Mouse (Mus musculus) layer of hippocampus, postnatal 10 days (tissue): ENCODE measurements around the gene Maml3. TPM values are rescaled to one million over a fixed set of nuclear protein-coding genes. Genes with fewer than 3 reads are reported as not detected.

Experiments used
- DNase-seq, 2 experiments: peaks; one replicate each; pipeline ENCODE4 v3.0.0; 2021; ENCODE audit warnings: low spot score in 2 of 2
- total RNA-seq, 2 experiments: library from RNA; stranded (reverse); gene quantifications; 2 replicates each; pipeline ENCODE4 v1.2.3; 2021

The Maml3 gene
- total RNA-seq, 2 experiments from 2014 or later, result 6.5 to 7.2 TPM

DNA sequence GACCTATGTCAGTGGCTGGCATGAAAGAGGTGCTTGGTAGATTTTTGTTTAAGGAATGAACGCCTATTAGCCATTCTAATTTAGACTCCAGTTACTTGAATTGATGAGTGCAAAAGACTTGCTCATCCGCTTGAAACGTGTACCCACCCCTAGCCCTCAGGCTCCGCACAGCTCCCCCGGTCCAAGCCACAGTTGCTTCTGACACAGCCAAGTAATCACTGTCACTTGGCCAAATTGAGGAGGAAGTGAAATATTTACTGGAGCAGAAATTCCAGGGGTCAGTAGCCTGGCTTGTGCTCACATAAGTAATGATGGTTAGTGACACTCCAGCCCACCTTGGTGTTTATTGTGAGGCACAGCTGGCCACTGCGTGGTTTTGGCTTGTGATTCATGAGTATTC, 308.0 kb downstream of the Maml3 start:
- DNase-seq, result no peak

DNA sequence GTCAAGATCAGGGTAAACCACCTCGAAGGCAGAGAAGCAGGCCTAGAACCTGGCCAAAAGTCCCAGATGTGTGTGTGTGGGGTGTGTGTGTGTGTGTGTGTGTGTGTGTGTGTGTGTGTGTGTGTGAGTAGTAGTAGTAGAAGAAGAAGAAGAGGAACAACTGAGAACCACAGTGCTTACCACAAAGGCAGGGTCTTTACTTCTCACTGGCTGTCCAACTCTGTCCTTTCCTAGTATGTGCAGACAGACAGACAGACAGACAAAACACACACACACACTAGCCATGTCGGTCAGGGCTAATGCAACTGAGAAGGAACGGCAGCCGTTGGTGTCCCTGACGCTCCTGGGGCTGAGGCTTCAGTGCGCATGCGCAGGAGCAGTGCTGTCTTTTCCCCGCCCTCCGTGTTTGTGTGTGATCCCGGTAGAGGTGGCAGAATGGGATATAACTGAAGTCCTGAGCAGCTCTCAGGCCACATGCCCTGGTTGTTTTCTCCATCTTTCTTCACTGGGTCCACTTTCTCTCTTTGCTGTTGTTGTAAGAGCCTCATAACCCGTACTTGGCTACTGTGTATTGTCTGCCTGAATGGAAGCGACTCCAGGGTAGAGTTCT, 308.6 kb downstream of the Maml3 start:
- peak; percentile 50 to 63 for DNase-seq

DNA sequence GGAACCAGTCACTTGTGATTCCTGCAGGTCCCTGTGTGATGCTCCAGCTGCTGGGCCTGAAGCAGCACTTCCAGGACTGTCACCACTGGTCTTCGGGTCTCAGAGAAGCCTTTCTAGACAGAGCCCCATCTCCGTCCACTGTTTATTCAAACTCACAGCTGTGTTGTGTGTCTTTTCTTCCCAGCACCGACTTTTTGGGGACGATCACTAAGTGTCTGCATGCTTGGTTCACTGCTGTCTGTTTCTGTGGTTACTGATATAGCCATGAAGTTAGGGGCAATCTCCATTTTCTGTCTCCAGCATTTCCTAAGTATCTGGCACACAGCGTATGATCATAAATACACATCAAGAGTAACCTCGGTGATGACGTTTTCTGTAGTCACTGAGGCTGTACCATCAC, 313.3 kb downstream of the Maml3 start:
- DNase-seq, result no peak

DNA sequence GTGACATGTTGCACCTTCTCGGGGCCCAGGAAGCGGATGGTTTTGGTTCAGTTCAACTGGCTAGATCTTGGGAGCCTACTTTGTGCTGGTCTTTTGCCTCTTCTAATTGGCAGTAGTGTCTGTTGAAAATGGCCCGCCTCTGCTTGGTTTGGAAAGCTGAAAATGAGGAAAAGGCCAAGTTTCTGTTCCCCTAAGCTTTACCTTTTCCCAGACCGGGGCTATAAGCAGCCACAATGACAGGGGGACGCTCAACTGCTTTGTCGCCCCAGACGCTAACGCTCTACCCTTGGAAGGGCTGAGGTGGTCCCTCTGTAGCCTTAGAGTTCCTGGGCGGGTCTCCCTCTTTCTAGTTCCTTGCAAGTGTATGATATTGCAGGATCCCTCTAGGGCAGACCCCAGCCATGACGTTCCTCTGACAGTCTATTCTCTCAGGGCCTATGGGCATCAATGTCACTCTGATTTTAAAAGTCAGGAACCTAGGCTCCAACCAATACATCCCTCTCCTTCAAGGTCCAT, 315.4 kb downstream of the Maml3 start:
- no peak for DNase-seq

GRCm38 (mm10) chr3:51788591-51789339, 316.1 kb downstream of the Maml3 start:
- peak; percentile 61 to 63 for DNase-seq

GRCm38 (mm10) chr3:51787945-51788344, 316.9 kb downstream of the Maml3 start:
- DNase-seq, result no peak

DNA sequence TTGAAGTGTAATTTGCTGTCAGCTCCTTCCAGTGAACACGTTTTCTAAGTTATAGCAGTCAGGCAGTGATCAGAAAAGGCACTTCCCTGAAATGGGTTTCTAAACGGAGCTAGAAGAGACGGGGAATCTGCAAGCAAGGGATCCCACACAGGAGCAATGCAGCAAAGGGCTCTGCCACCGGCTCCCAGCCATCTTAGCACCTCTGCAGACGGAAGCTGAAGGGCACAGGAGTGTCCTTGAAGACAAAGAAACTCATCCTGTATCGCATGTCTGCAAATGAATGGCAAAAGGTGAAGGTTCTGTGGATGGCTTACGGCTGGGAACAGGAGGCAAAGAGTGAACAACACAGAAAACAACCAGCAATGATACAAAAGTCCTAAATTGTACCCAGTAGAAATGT, 319.1 kb downstream of the Maml3 start:
- DNase-seq, result no peak

GRCm38 (mm10) chr3:51782191-51782590, 322.7 kb downstream of the Maml3 start:
- DNase-seq, result no peak

DNA sequence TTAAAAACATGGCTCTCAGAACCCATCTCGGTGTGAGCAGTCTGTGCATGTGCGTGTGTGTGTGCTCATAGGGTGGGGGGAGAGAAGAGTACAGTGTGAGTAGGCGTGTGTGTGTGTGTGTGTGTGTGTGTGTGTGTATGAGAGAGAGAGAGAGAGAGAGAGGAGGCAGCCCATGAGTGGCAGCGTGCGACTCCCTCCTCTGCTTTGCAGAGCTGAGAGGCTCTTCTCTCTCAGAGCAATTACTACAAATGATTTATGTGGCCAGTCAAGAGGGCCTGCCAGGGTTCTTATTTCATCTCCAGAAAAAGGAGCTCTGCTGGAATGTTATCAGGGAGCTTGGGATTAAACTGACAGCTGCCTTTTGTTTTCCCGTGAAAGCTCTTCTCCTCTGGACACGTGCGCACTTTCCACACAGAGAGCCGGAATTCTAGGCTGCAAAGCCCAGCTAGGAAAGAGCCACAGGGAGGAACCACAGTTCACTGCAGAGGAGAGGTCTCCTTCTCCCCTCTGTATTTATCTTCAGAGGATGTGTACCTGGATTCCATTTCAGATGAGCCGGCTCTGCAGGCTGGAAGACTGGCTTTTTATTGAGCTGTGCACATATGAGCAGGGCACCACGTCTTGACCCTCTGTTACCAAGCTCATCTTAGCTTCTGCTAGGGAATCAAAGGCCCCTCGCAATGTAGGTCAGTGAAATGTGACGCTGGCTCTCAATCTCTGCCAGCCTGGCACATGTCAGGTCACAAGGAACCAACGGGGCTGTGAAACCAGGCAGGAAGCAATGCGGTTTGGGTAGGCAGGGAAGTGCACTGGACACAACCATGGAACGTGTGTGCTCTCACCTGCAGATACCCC, 325.9 kb downstream of the Maml3 start:
- DNase-seq, result no peak

DNA sequence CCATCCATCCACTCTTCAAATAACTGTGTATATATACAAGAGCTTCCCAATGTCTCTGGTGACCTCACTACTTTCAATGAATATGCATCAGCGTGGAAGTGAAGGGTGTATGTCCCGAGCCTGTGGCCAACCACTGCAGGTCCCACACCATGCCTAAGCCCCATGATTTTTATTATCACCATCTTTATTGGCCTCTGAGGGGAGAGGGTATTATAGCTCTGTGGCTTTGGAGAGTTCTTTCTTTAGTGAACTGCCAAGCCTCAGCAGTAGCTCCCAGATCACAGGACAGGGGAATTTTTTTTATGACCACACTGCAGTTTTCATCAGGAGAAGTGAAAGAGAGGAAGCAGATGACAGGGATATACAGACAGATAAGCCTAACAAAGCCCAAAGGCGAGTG, 326.7 kb downstream of the Maml3 start:
- DNase-seq, result no peak

- no peak for DNase-seq
These were observed 328.8 kb downstream of the Maml3 start for GRCm38 (mm10) chr3:51776018-51776611.

GRCm38 (mm10) chr3:51773587-51773986, 331.3 kb downstream of the Maml3 start:
- DNase-seq, result no peak

DNA sequence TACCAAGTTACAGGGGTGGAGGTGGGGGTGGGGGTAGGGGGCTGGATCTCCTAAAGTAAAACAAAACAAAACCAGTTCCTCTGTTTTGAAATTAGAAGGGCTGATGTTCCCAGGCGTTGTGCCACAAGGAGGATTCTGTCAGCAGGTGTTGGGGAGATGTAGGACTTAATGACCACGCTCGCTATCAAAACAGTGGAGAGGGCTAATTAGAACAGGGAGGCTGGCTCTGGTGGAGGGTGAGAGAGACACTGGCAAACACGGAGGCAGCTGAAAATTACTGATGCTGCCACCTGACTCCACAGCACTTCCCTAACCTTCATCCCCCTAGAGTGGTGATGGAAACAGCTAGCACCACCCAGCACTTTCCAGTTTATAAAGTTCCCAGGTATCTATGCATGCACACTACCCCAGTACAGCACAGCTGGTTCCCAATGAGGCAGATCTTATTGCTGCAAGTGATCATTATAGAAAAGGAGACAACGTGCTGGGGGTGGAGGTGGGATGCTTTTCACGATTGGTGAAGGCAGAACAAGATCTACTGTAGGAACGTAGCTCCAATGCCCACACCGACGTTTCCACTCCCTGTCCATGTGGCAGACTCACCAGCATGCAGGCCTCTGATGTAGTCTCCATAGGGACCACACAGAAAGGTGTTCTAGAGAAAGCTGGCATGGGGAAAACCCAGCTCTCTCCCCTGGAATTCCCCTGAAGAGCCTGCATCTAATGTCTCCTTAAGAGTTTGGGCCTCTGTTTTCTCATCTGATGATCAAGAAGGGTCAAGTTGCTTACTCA, 332.8 kb downstream of the Maml3 start:
- DNase-seq, result no peak

DNA sequence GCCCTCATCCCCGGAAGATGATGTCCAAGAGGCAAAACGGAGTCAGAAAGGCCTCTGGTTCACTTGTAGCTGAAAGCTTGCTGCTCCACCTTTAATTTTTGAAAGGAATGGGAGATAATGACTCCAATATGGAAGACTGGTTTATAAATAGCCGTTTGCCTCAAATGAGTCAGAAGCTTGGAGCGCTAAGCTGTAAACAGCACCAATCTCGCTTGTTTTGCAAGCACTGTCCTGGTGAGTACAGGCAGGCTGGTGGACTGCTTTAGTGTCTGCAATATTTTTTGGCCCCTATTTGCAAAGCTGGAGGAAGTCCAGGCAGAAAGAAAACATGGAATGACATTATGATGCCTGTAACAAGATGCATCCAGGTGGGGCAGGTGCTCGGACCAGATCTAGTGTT, 335.7 kb downstream of the Maml3 start:
- no peak for DNase-seq

DNA sequence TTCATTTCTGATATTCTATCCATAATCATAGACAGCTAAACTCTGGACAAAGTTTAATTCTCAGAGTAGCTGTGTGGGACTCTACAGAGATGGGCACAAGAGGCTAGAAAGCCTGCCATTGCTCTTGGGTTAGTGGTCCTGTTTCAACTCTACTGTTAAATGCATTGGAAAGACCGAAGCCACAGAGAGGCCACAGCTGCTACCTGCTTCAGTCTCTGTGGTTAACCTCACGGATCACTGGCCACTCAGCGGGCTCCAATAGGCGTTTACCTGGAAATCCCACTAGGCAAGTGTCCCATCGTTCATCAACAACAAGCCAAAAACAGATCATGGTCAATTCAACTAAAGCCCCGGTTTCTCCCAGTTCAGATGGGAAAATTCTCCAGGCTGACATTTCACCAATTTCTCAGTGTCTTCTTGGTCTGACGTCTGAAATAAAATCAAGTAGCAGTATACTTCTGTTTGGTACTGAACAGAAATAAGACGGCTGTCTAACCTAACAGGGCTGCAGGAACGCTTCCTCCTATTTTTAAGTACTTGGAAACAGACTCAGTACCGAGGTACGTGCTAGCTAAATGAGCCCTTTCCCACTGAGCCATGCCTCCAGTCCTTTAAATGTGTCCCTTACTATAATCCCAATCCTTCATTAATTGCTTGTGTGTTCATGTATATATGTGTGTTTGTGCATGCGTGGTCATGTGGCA, 339.5 kb downstream of the Maml3 start:
- DNase-seq, result no peak

DNA sequence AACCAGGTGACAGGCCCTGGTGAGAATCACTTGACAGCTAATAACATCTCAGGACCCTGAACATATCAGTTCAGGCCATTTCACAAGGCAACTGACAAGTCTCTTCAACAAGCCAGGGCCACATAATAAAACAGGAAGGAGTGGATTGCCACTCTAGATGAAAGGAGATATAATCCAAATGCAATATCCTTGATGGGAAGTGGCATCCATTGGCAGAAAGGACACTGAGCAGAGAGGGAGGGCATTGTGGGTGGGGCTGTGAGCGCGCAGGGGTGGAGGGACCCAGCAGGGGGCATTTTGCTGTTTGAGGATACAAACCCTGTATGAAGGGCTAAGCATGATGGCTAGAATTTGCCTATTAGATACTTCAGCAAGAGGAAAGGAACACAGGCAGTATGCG, 340.7 kb downstream of the Maml3 start:
- DNase-seq, result no peak

DNA sequence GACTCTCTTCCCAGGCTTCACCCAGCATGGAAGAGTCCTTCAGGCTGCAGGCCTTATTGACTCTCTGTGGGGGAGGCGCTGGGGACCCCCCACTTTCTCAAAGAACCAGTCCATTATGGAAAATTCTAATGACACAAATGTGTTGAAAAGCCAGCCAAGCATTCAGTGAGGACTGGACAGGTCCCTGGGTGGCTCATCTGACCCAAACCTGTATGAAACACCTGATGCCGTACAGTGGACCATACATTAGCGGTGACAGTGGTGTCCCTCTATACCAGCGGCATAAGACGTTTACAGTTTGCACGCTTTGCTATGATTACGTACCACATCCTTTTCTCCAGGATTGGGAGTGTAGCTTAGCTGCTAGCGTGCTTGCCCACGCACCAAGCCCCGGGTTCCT, 342.0 kb downstream of the Maml3 start:
- DNase-seq, result no peak

GRCm38 (mm10) chr3:51759534-51759933, 345.3 kb downstream of the Maml3 start:
- no peak for DNase-seq

DNA sequence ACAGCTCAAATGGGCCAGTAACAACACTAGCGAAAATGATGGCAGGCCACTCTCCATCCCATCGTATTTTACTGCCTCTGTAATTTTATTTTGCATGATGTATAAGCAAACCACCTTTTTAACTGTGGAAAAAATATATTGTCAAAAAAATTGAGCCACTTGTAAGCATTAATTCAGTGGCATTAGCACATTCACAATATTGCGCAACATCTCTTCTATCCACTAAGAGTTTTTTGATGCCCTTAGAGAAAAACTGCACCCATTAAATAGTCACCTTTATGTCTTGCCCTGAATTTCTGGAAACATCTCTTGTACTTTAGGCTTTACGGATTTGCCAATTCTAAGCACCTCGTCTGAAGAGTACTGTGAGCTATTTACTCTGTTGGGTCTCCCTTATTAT, 347.8 kb downstream of the Maml3 start:
- no peak for DNase-seq

DNA sequence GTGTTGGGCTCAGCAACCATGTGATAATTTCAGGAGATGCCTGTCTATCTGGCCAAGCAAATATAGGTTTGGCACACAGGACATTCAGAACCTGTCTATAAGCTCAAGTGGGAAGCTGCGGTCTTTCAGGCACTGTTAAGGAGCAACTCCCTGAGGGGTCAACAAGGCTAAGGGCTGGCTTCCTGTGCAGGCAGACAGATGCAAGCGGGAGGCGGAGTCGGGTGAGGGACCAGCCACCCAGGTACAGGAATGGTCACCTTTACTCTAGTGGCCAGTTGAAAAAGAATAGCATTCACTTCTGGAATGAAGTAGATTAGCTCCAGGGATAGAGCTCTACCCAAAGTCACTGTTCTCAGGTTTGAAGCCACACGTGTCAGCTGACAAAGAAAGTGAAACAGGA, 348.6 kb downstream of the Maml3 start:
- no peak for DNase-seq
